25 mouse cellular contexts compared by ENCODE assay signal in genomic region chr8:116654881-116655280, GRCm38 (mm10).
DNase-seq lines count a peak whose midpoint lies in the region; ATAC-seq lines count a peak whose summit lies in the region.
"Had no signal": no experiment of that assay in that cellular context is flagged by ENCODE, and none has a peak within 500 bp of the region (broad histone marks: within the 10 kb centered on the region; RNA-seq: fewer than 3 reads in every experiment).

No protein-coding gene starts in this region.

- H3K9ac ChIP-seq in kidney, embryonic 14.5 days (ENCODE audit: low read depth, low read length): no peak overlapping the region
- H3K9ac ChIP-seq: embryonic facial prominence, embryonic 12.5 days; embryonic facial prominence, embryonic 15.5 days; forebrain, embryonic 12.5 days; forebrain, embryonic 15.5 days; hindbrain, embryonic 13.5 days had no signal

- DNase-seq in kidney, adult 11 months: peak; percentile 59
- peak; percentile 54 to 71 for DNase-seq in kidney, adult 8-10 months
- no peak for DNase-seq in kidney, postnatal 4 days
- DNase-seq in kidney, postnatal 14 days: peak; percentile 59
- DNase-seq in kidney, postnatal 36 days: peak; percentile 52 to 68
- DNase-seq: adrenal gland, adult 2 months; adrenal gland, postnatal 14 days; cerebellum, adult 11 months; cerebellum, adult 2 months; cerebellum, adult 9-11 months; cerebellum, postnatal 25 days; gastrocnemius, postnatal 10 days; gastrocnemius, postnatal 36 days had no signal

- no peaks in the 10 kb centered on the region for H3K27me3 ChIP-seq in kidney, embryonic 14.5 days (ENCODE audit: control insufficient read depth, insufficient read depth, low read length)
- H3K27me3 ChIP-seq: embryonic facial prominence, embryonic 12.5 days; embryonic facial prominence, embryonic 15.5 days; forebrain, embryonic 12.5 days; forebrain, embryonic 15.5 days; hindbrain, embryonic 13.5 days had no signal

- H3K4me3 ChIP-seq in kidney, embryonic 14.5 days (ENCODE audit: low read length): no peak overlapping the region
- H3K4me3 ChIP-seq: embryonic facial prominence, embryonic 12.5 days; embryonic facial prominence, embryonic 15.5 days; erythroblast, embryonic 14.5 days; forebrain, embryonic 12.5 days; forebrain, embryonic 15.5 days; hindbrain, embryonic 10.5 days; hindbrain, embryonic 13.5 days had no signal

- no peaks in the 10 kb centered on the region for H3K4me1 ChIP-seq in kidney, embryonic 14.5 days (ENCODE audit: control insufficient read depth, insufficient read depth, low read length)
- H3K4me1 ChIP-seq: embryonic facial prominence, embryonic 12.5 days; embryonic facial prominence, embryonic 15.5 days; hindbrain, embryonic 10.5 days had no signal

- 60% methylated on average over 3 of the region's 3 CpGs for WGBS in kidney, embryonic 14.5 days

- no peaks in the 10 kb centered on the region for H3K9me3 ChIP-seq in kidney, embryonic 14.5 days (ENCODE audit: control insufficient read depth, low read length)
- H3K9me3 ChIP-seq: embryonic facial prominence, embryonic 12.5 days; embryonic facial prominence, embryonic 15.5 days; forebrain, embryonic 12.5 days; forebrain, embryonic 15.5 days; hindbrain, embryonic 10.5 days; hindbrain, embryonic 13.5 days had no signal

- ATAC-seq in kidney, embryonic 14.5 days (ENCODE audit: low FRiP score, low TSS enrichment): no peak
- ATAC-seq in megakaryocyte, adult 5-6 weeks (ENCODE audit: poor library complexity, severe bottlenecking): no peak
- ATAC-seq: CD4-positive, CD25-positive, alpha-beta regulatory T cell, adult 4 months; forebrain, embryonic 15.5 days; hindbrain, embryonic 16.5 days had no signal

- H3K36me3 ChIP-seq in kidney, embryonic 14.5 days (ENCODE audit: control insufficient read depth, insufficient read depth, low read length): no peaks in the 10 kb centered on the region
- H3K36me3 ChIP-seq: embryonic facial prominence, embryonic 12.5 days; embryonic facial prominence, embryonic 15.5 days; forebrain, embryonic 12.5 days; forebrain, embryonic 15.5 days; hindbrain, embryonic 10.5 days; hindbrain, embryonic 13.5 days had no signal

- no peak overlapping the region for H3K27ac ChIP-seq in kidney, embryonic 14.5 days (ENCODE audit: low read depth, low read length)
- H3K27ac ChIP-seq: embryonic facial prominence, embryonic 12.5 days; embryonic facial prominence, embryonic 15.5 days; forebrain, embryonic 12.5 days; forebrain, embryonic 15.5 days; hindbrain, embryonic 10.5 days; hindbrain, embryonic 13.5 days had no signal

- H3K4me2 ChIP-seq in kidney, embryonic 14.5 days (replicated peaks; ENCODE audit: low read depth, low read length): no peak overlapping the region
- H3K4me2 ChIP-seq: embryonic facial prominence, embryonic 12.5 days; embryonic facial prominence, embryonic 15.5 days; forebrain, embryonic 12.5 days; forebrain, embryonic 15.5 days; heart, embryonic 11.5 days; hindbrain, embryonic 13.5 days had no signal

Comparison
In these comparisons a context has a peak if more than half of its experiments do, and no peak if none do; other contexts are left out.
1. DNase-seq: peak in kidney, adult 11 months (single experiment), kidney, adult 8-10 months (2 of 2), kidney, postnatal 14 days (single experiment) and kidney, postnatal 36 days (2 of 2); none in kidney, postnatal 4 days (0 of 2).